Mouse (Mus musculus) layer of hippocampus, postnatal 25 days (tissue): ENCODE measurements around the gene Nrbp1. TPM values are rescaled to one million over a fixed set of nuclear protein-coding genes. Genes with fewer than 3 reads are reported as not detected.

Experiments used
- DNase-seq, 2 experiments: peaks; one replicate each; pipeline ENCODE4 v3.0.0; 2022; ENCODE audit warnings: mixed read lengths in 2 of 2, low spot score in 1 of 2; ENCODE audit errors: extremely low spot score in 1 of 2
- total RNA-seq, 2 experiments: library from RNA; stranded (reverse); gene quantifications; 2 replicates each; pipeline ENCODE4 v1.2.3; 2021

Nrbp1 gene
- total RNA-seq, 2 experiments from 2014 or later, result 83.5 to 88.5 TPM

GRCm38 (mm10) chr5:31255381-31255780 lies 14.7 kb downstream of the Nrbp1 start:
- DNase-seq, result no peak

- DNase-seq, result no peak
Observed at GRCm38 (mm10) chr5:31255971-31256370, 15.3 kb downstream of the Nrbp1 start.

DNA sequence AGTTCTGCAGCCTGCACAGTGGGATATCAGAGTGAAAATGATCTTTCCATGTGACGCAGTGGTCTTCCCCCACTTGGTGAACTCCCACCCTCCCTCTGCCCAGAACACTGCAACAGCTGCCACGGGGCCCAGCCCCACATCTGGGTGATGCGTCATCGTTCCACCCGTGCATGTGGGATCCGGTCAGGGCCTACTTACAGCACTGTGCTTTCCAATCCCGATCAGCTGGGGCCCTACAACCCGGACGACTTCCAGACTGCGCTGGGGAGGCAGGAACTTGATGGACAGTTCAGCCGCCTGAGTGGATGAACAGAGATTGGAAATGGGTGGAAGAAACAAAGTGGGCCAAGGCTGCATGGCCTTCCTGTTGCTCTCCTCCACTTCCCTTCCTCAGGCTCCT lies 17.0 kb downstream of the Nrbp1 start:
- DNase-seq, result no peak

- no peak for DNase-seq
Observed at GRCm38 (mm10) chr5:31266101-31266500, 25.4 kb downstream of the Nrbp1 start.

- DNase-seq, result no peak
Observed at GRCm38 (mm10) chr5:31267686-31268085, 27.0 kb downstream of the Nrbp1 start.

GRCm38 (mm10) chr5:31273018-31273417 lies 32.4 kb downstream of the Nrbp1 start:
- DNase-seq, result no peak

DNA sequence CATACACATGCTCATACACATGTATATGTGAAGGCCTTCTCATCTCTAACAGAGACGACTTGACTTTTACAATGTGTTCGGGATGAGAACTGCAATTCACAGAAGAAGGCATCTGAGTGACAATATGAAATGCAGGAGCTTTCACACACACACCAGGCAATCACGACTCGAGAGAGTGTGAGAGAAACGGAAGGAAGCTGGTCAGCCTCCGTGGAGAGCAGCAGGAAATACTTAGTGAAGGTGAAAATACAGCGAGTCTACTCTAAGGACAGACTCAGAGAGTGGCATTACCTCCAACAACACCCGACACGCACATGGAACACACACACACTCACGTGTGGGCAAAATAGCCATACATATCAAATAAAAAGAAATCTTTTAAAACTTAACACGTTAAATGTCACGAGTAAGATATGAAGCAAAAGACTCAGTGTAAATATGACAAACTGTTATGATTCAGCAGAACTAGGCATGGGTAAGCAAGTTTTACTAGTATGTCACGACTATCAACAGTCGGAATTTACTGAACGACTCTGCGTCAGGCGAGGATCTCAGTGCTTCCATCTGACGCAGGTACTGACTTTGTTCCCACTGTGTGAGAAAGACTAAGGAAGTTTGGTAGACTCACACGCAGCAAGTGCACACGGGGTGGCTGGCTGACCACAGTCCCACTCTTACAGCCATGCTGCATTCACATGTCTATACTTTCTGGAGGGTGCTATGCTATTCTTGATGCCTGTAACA lies 38.8 kb downstream of the Nrbp1 start:
- DNase-seq, result no peak

GRCm38 (mm10) chr5:31288225-31288624 lies 47.6 kb downstream of the Nrbp1 start:
- no peak for DNase-seq

DNA sequence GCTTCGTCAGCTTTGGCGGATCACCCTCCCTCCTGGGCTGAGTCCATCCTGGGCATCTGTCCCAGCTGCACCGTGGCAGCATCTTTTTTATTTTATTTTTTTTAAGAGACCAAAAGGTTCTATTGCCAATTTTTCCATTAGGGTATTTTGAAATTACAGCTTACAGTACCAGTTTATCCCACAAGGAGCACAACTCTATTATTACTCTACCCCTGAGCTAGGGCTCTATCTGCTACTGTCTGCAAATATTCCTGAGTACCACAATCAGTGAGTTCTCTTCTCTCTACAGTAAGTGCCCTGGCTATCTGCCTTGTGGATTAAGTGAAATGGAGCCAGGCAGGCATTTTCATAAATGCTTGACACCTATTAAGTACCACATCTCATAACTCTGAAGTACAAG lies 48.0 kb downstream of the Nrbp1 start:
- DNase-seq, result no peak

GRCm38 (mm10) chr5:31289626-31290230 lies 49.1 kb downstream of the Nrbp1 start:
- DNase-seq, result no peak

DNA sequence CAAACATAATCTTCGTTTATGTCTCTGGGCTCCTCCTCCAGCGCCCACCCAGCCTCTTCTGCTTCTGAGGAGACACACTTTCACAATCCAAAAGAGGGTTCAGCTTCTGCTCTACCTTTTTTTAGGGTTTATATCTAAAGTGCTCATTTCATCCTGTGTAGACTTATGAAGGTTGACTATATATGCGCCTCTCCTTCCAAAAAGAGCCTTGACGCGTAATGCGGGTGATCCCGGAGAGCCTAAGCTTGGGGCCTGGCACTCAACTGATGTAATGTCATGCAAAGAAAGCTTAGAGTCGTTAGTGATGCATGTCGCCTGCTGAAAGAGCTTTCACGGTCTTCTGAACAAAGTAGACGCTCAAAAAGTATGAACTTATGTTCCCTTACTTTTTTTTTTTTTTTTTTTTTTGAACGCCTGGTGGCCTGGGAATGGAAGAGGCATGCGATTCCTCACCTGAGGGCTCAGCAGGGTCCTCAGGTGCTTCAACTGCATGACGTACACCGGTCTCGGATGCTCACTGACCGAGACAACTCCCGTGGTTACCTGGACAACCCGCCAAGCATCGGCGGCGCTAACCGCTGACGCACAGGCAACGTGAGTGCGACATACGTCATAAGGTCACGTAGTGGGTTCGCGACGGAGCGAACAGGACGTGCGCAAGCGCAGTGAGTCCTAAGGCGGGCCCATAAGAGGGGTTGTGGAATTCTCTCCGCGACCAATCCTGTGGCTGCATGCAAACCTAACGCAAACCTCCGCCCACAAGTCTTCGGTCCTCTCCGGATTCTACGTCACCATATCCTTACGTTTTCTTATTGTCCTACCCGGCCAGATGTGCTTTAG lies 50.1 kb downstream of the Nrbp1 start, which contains the start of gene Ift172:
Ift172 (minus strand) TSS at position 596 of the 840 bp plus-strand sequence.
- DNase-seq, result peak; percentile 88 to 89

GRCm38 (mm10) chr5:31291361-31291688 lies 50.7 kb downstream of the Nrbp1 start:
- no peak for DNase-seq

DNA sequence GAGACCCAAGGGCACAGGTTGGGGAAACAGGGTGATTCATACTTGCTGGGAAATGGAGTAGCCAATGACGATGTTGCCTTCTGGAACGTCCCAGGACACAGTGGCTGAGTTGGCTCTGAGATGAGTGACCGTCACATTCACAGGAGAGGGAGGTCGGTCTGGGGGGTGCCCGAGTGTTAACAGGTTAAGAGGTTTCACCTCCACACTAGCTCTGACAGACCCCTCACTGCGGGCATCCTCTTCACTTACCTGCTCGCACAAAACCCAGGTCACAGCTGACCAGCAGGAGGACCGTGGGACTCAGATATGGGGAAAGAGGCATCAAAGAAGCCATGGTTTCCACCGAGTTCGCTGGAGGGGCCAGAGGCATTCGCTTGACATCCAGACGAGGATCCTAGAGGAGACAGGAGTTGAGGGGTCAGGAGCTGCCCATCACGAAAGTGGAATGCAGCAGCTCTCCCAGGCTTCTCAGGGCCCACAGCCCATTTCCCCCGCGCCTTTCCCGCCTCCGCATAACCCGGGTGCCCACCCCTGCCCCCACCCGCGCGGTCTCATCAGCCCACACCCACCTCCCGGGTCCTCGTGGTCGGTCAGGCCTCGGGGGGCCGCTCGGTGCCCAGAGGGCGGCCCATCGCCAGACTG lies 54.4 kb downstream of the Nrbp1 start:
- no peak for DNase-seq

DNA sequence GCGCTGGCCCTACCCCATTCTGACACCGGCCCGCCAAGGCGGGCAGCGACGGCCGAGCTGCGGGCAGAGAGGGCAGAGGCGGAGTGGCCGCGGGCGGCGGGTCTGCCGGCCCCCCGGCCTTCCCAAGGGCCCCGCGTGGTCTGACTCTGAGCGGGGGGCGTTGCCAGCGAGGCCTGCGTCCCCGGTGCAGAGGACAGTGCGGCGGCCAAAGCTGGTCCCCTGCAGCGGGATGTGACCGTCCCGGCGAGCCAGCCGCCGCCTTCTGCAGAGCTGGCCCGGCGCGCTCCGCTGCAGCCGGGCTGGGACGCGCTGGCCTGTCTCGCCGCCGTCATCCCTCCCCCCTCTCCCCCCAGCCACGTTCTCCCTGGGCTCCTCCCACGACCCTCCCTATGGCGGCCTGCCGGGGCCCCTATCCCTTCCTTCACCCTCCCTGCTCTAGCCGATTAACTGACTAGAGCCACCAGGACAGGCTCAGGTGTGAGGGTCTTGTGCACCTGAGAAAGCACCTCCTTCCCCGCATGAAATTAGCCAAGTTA lies 55.0 kb downstream of the Nrbp1 start, which contains the start of gene Fndc4:
Fndc4 (minus strand) TSS at position 475 of the 536 bp plus-strand sequence.
- peak; percentile 48 to 61 for DNase-seq

DNA sequence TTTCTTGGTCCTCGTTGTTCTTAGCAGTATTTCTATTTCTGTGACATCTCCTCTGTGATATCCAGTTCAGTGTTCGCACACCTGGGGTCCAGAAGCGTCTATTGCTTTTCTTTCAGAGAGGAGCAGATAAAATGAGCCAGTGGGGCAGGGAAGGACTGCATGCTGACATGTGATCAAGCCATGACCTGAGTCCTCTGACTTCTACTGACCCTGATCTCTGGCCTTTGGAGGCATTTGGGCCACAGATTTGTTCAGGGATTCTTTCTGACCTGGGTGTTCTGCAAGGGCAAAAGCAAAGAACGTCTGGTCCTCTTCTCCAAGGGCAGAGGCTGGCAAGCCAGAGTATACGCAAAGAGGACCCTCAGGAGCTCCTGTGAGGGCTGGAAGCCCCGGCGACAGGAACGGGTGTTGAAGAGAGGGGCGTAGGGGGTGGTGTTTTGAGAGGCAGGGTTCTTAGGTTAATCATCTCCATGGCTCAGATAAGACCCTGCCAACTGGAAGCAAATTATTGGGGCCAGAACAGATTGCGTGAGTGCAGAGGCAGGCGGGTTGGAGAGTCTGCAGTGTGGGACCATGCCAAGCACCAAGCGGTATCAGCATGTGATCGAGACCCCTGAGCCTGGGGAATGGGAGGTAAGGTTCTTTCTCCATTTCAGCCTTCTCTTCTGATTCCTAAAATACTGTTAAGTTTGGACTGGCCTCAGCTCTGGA lies 56.5 kb downstream of the Nrbp1 start, which contains the start of gene Gckr:
Gckr (plus strand) TSS at position 397 of the 711 bp plus-strand sequence.
- no peak for DNase-seq

DNA sequence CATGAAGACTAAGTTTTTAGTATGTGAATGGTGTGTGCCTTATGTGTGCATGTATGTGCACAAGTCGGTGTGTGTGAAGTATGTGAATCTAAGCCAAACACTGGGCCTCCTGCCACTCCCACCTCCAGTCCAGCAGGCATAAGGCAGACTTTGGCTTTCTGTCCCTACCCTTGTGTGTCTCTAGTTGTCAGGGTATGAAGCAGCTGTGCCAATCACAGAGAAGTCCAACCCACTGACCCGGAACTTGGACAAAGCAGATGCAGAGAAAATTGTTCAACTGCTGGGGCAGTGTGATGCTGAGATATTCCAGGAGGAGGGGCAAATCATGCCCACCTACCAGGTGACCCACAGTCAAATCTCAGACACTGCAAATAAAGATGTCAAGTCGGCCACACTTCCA lies 57.3 kb downstream of the Nrbp1 start:
- no peak for DNase-seq

- no peak for DNase-seq
Observed at GRCm38 (mm10) chr5:31298486-31298885, 57.8 kb downstream of the Nrbp1 start.
